Mouse (Mus musculus) retina, postnatal 7 days (tissue): ENCODE measurements around the gene Cryl1.

Experiments
- DNase-seq: peaks from one replicate; pipeline ENCODE4 v3.0.0-alpha.2; 2012; ENCODE audit warnings: low read depth, low spot score

Gene Cryl1

GRCm38 (mm10) chr14:57398065-57398757 is at the start of gene Cryl1:
Gene Cryl1, minus strand, starts transcription at chr14:57398529.
- peak; percentile 86 for DNase-seq

- no peak for DNase-seq
Measured at GRCm38 (mm10) chr14:57430451-57430850, 32.1 kb upstream of the Cryl1 start.

- no peak for DNase-seq
Measured at GRCm38 (mm10) chr14:57424212-57424561, 25.9 kb upstream of the Cryl1 start.

GRCm38 (mm10) chr14:57423432-57424211 is 25.3 kb upstream of the Cryl1 start, which contains the start of gene Ift88:
Gene Ift88, plus strand, starts transcription at chr14:57424062.
- DNase-seq: peak; percentile 84

GRCm38 (mm10) chr14:57417187-57417586 is 18.9 kb upstream of the Cryl1 start:
- DNase-seq: no peak

- no peak for DNase-seq
Measured at GRCm38 (mm10) chr14:57412166-57412565, 13.8 kb upstream of the Cryl1 start.

- DNase-seq: peak; percentile 29
Measured at GRCm38 (mm10) chr14:57409106-57409505, 10.8 kb upstream of the Cryl1 start.

GRCm38 (mm10) chr14:57408100-57408499 is 9.8 kb upstream of the Cryl1 start:
- no peak for DNase-seq

GRCm38 (mm10) chr14:57407039-57407987 is 9.0 kb upstream of the Cryl1 start:
- no peak for DNase-seq

GRCm38 (mm10) chr14:57402815-57403214 is 4.5 kb upstream of the Cryl1 start:
- DNase-seq: no peak

GRCm38 (mm10) chr14:57398813-57399427 is 591 bp upstream of the Cryl1 start:
- no peak for DNase-seq

- DNase-seq: no peak
Measured at GRCm38 (mm10) chr14:57397221-57397620, 1.1 kb downstream of the Cryl1 start.

- no peak for DNase-seq
Measured at GRCm38 (mm10) chr14:57395470-57395869, 2.9 kb downstream of the Cryl1 start.

- no peak for DNase-seq
Measured at GRCm38 (mm10) chr14:57392278-57392677, 6.1 kb downstream of the Cryl1 start.

- DNase-seq: no peak
Measured at GRCm38 (mm10) chr14:57391621-57392020, 6.7 kb downstream of the Cryl1 start.

- DNase-seq: no peak
Measured at GRCm38 (mm10) chr14:57386758-57387561, 11.4 kb downstream of the Cryl1 start.

- DNase-seq: no peak
Measured at GRCm38 (mm10) chr14:57385667-57386066, 12.7 kb downstream of the Cryl1 start.

GRCm38 (mm10) chr14:57377531-57377930 is 20.8 kb downstream of the Cryl1 start:
- DNase-seq: no peak

- no peak for DNase-seq
Measured at GRCm38 (mm10) chr14:57376956-57377355, 21.4 kb downstream of the Cryl1 start.

- no peak for DNase-seq
Measured at GRCm38 (mm10) chr14:57376016-57376415, 22.3 kb downstream of the Cryl1 start.

- DNase-seq: no peak
Measured at GRCm38 (mm10) chr14:57375205-57375604, 23.1 kb downstream of the Cryl1 start.
